Mouse (Mus musculus) heart, embryonic 14.5 days (tissue): ENCODE results near the gene Dok1. TPM values are rescaled to one million over a fixed set of nuclear protein-coding genes. Genes with fewer than 3 reads are reported as not detected.

Experiments
- ATAC-seq: fragments of 200-750 bp; cut with Nextera tagmentation; 2 replicates; pipeline ENCODE4 v1.8.0; 2017; ENCODE audit warnings: low read depth, moderate TSS enrichment; ENCODE audit not compliant: insufficient number of reproducible peaks, insufficient read depth, low FRiP score
- H3K27ac ChIP-seq, 2 experiments: fragments of 200-500 bp in 1 of 2; fragments of 300-500 bp in 1 of 2; sonication (generic) in 1 of 2; replicated peaks in 1 of 2; 2 replicates each; pipeline ENCODE4 v1.5.1; 2012 to 2014; ENCODE audit warnings: low read depth in 2 of 2, low read length in 2 of 2, control low read depth in 1 of 2, mild to moderate bottlenecking in 1 of 2, mixed read lengths in 1 of 2; ENCODE audit not compliant: control insufficient read depth in 1 of 2, insufficient read depth in 1 of 2
- H3K27me3 ChIP-seq: fragments of 300-500 bp; sonication (generic); 2 replicates; pipeline ENCODE4 v1.6.1; 2014; ENCODE audit warnings: mild to moderate bottlenecking, low read length, control low read depth; ENCODE audit not compliant: control insufficient read depth, insufficient read depth
- H3K36me3 ChIP-seq: fragments of 300-500 bp; sonication (generic); 2 replicates; pipeline ENCODE4 v1.6.1; 2014; ENCODE audit warnings: mild to moderate bottlenecking, control low read depth, low read length, mixed read lengths; ENCODE audit not compliant: control insufficient read depth, insufficient read depth
- H3K4me1 ChIP-seq, 2 experiments: fragments of 200-500 bp in 1 of 2; fragments of 300-500 bp in 1 of 2; sonication (generic) in 1 of 2; 2 replicates each; pipeline ENCODE4 v1.6.1; 2012 to 2014; ENCODE audit warnings: low read length in 2 of 2, control low read depth in 1 of 2, mixed read lengths in 1 of 2; ENCODE audit not compliant: control insufficient read depth in 2 of 2, insufficient read depth in 2 of 2
- H3K4me2 ChIP-seq: fragments of 300-500 bp; sonication (generic); 2 replicates; pipeline ENCODE4 v1.6.1; 2014; ENCODE audit warnings: mild to moderate bottlenecking, low read length
- H3K4me3 ChIP-seq, 2 experiments: fragments of 200-500 bp in 1 of 2; fragments of 300-500 bp in 1 of 2; sonication (generic) in 1 of 2; 2 replicates each; pipeline ENCODE4 v1.5.1; 2012 to 2014; ENCODE audit warnings: low read length in 2 of 2, mild to moderate bottlenecking in 2 of 2, control low read depth in 1 of 2, low read depth in 1 of 2, moderate library complexity in 1 of 2; ENCODE audit not compliant: control insufficient read depth in 1 of 2, insufficient read depth in 1 of 2
- H3K9ac ChIP-seq: fragments of 300-500 bp; sonication (generic); 2 replicates; pipeline ENCODE4 v1.6.1; 2014; ENCODE audit warnings: mild to moderate bottlenecking, low read length
- H3K9me3 ChIP-seq: fragments of 300-500 bp; sonication (generic); 2 replicates; pipeline ENCODE4 v1.6.1; 2016; ENCODE audit warnings: low read length, control low read depth; ENCODE audit not compliant: control insufficient read depth
- WGBS: fragments of 180-500 bp; shearing (Covaris S2); extraction: QIAGEN DNeasy Blood & Tissue Kit; methylation state at CpG from one replicate; pipeline ENCODE4 v1.1.7; 2014; 5-methylcytosine and 5-hydroxymethylcytosine counted together
- polyA plus RNA-seq: library from polyadenylated mRNA; unstranded; fragments of >200 nt; fragmentation: Nextera tagmentation; extraction: Ambion mirVana; gene quantifications from 2 replicates; pipeline ENCODE4 v1.2.1, GENCODE M21; 2014

The Dok1 gene
- 4.3 and 6.4 TPM in 2 replicates for polyA plus RNA-seq

DNA sequence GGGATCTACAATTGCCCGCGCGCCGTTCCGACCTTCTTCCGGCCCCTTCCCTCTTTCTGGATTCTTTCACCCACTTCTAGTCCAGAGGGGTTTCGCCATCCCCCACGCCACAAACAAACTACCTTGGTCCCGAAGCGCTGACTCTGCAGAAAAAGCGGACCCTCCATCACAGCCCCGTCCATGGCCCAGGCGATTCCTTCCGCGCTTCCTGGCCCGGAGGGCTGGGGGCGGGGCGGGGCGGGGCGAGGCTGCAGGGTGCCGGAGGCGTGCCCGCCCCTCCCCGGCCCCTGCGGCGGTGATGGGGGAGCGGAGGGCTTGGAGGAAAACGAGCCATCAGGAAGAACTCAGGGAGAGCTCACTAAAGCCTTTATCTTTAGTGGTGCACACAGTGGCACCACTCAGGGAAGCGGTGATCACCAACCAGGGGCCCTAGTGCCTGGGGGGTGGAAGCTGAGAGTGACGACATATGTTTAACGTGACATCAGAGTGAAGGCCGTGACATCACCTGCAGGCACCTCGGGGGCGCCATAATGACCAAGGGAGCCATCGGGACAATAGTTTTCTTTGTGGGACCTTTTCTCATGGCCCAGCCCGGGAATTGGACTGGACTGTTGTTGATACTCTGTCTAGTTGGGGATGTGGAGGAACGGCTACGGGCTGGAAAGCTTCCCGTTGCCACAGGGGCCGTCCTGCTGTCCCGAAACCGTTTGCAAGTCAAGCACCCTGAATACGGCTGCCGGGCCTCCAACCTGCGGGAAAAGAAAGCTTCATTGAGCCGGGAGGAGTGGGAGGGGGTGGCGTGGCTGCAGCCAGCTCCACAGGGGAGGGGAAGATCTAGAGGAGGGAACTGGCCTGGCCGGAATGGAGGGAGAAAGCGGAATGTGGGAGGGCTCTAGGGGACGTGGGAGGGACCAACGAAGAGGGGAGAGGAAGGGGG lies at the start of gene Dok1, which contains the start of gene Loxl3:
Gene Dok1 (minus strand): TSS at position 223 of the 937 bp plus-strand sequence.
Gene Loxl3 (plus strand): TSS at position 925 of the 937 bp plus-strand sequence.
- Histone ChIP-seq H3K4me3 (peak within 1 kb of the TSS; percentile 68 to 75), H3K4me2 (peak within 1 kb of the TSS; percentile 92), H3K9ac (peak within 1 kb of the TSS; percentile 83), H3K27ac (peak within 1 kb of the TSS; percentile 77), H3K36me3 (0 out of 2 replicates have a peak, but pooled peaks cover 4% of the 10 kb centered on the region), H3K4me1 (peaks cover 17 to 18% of the 10 kb centered on the region in 2 experiments), H3K27me3 (peaks cover 20% of the 10 kb centered on the region), H3K9me3 (no peaks in the 10 kb centered on the region)
- under 1% methylated on average over 51 of the region's 51 CpGs for WGBS
- peak; percentile 79 for ATAC-seq

DNA sequence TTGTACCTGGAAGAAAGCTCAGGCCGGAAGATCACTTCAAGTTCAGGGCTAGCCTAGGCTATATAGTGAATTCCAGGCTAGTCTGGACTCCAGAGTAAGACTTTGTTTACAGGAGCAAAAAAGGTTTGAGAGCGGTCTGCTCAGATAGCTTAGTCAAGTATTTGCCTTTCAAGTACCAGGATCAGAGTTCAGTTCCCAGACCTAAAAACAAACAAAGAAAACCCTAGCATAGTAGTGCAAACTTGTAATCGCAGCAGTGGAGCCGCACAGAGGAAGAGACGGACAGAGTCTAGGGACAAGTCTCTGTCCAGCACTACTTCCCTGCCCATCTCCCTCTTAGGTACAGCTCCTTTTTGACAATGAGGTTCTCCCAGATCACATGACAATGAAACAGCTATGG lies 46.9 kb upstream of the Dok1 start:
- no peak for ATAC-seq
- no peak overlapping the region for H3K9ac ChIP-seq
- no peak overlapping the region for H3K4me2 ChIP-seq
- H3K27me3 ChIP-seq: peaks cover 54% of the 10 kb centered on the region
- H3K27ac ChIP-seq: no peak overlapping the region
- peaks cover 4 to 8% of the 10 kb centered on the region in 2 experiments; a peak in 3 of 4 replicates for H3K4me1 ChIP-seq
- 96% methylated on average over 5 of the region's 5 CpGs for WGBS
- H3K4me3 ChIP-seq: no peak overlapping the region
- no peaks in the 10 kb centered on the region for H3K9me3 ChIP-seq
- H3K36me3 ChIP-seq: peaks cover 19% of the 10 kb centered on the region

DNA sequence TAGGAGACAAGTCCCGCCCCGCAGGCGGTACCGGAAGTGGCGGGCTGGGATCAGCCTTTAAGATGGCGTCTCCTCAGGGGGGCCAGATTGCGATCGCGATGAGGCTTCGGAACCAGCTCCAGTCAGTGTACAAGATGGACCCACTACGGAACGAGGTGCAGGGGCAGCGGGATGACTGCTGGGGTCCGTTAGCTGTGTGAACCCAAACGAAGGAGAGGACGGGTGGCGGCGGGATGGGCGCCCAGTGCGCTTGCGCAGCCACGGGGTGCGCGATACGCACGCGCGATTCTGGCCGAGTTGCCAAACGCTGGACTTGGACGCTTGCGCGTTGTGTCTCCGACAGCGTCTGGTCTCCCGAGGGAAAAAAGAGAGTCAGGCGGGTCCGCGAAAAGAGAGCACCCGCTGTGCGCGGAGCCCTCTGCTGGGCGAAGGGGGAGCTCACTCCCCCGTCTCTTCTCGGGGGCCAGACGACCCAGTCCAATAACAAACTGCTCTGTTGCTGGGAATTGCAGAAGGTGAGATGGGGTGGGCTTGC lies 45.1 kb upstream of the Dok1 start:
- H3K27me3 ChIP-seq: peaks cover 54% of the 10 kb centered on the region
- under 1% methylated on average over 46 of the region's 46 CpGs for WGBS

DNA sequence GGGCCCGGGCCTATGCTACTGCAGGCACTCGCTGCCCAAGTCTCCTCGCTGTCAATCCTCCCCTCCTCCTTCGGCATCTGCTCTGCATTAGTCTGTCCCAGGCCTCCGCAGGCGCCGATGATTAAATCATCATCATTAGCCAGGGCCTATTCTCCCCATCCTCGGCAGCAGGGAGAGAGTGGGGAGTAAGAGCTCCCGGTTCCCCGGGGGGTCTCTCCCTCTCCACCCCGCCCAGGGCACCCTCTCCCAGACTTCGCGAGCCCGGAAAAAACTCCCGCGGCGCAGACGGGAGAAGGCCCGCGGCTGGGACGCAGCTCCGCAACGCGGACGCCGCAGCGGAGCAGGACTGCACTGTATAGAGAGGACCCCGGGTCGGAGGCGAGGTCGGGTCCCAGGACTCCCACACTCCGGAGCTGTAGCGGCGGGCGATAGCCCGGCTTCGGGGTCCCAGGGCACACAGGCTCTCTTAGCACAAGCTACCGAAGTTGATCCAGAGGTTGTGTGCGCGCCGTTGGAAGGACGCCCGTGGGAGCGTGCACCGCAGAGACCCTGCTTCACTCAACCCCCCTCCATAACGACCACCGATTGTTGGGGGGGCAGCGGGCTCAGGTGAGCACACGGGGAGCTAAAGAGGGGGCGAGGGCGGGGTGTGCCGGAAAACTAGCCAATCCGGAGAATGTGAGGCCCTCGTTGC lies 44.5 kb upstream of the Dok1 start, which contains the start of gene Pcgf1:
Gene Pcgf1 (plus strand): TSS at position 240 of the 694 bp plus-strand sequence.
- H3K4me2 ChIP-seq: peak within 1 kb of the TSS; percentile 100
- peak; percentile 54 for ATAC-seq
- H3K27me3 ChIP-seq: peaks cover 51% of the 10 kb centered on the region
- under 1% methylated on average over 53 of the region's 54 CpGs for WGBS
- H3K27ac ChIP-seq: peak within 1 kb of the TSS; percentile 71 to 82
- H3K36me3 ChIP-seq: peaks cover 19% of the 10 kb centered on the region
- peak within 1 kb of the TSS; percentile 78 to 91 for H3K4me3 ChIP-seq
- peaks cover 4 to 8% of the 10 kb centered on the region in 2 experiments; a peak in 3 of 4 replicates for H3K4me1 ChIP-seq
- peak within 1 kb of the TSS; percentile 85 for H3K9ac ChIP-seq
- no peaks in the 10 kb centered on the region for H3K9me3 ChIP-seq

More for the DNA sequence above, 45.1 kb upstream of the Dok1 start:
- Histone ChIP-seq H3K4me2 (peak overlapping the region; percentile 100), H3K4me3 (peak overlapping the region; percentile 78 to 91), H3K27ac (peak overlapping the region; percentile 71 to 82), H3K4me1 (peaks cover 4 to 8% of the 10 kb centered on the region in 2 experiments; a peak in 3 of 4 replicates), H3K36me3 (peaks cover 19% of the 10 kb centered on the region), H3K9me3 (no peaks in the 10 kb centered on the region), H3K9ac (peak overlapping the region; percentile 85)
- ATAC-seq: peak; percentile 92

DNA sequence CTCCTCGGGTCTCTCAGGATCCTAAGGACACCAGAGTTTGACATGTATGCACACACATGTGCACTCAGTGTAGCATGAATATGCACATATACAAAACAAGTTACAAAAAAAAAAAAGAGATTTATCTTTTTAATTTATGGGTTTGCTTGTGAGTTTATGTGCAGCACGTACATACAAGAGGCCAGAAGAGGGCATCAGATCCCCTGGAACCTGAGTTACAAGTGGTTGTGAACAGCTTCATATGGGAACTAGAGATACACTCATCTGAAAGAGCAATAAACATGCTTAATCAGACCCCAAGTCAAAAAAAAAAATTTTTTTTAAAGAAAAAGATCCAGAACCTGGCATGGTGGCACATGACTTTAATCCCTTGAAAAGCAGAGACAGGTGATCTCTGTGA lies 41.7 kb upstream of the Dok1 start:
- H3K4me1 ChIP-seq: peaks cover 4 to 18% of the 10 kb centered on the region in 2 experiments; a peak in 3 of 4 replicates
- H3K9me3 ChIP-seq: no peaks in the 10 kb centered on the region
- no peak overlapping the region for H3K27ac ChIP-seq
- peaks cover 71% of the 10 kb centered on the region for H3K27me3 ChIP-seq
- H3K36me3 ChIP-seq: peaks cover 1% of the 10 kb centered on the region; the same call in 1 of the 2 replicates
- H3K4me3 ChIP-seq: no peak overlapping the region
- ATAC-seq: no peak
- H3K9ac ChIP-seq: no peak overlapping the region
- H3K4me2 ChIP-seq: no peak overlapping the region
- WGBS: 11% methylated on average over 2 of the region's 2 CpGs

DNA sequence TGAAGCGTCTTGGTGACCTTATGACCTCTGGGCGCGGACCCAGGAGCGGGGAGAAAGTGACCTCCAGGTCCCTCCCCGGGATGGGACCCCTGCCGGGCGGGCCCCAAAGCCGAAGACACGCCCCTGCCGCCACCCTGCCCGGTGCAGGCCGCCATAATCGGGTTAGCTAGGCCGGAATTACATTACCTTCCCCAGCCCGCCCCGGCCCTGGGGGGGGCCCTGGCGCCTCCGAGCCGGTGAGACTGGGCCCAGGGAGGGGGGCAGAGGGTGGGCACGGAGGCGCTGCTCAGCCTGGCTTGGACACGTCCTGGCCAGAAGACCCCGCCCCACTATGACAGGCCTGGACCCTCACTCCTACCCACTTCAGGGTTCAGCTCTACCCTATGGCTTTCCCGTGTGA lies 37.9 kb upstream of the Dok1 start:
- H3K4me2 ChIP-seq: no peak overlapping the region
- no peak overlapping the region for H3K27ac ChIP-seq
- 1% methylated on average over 20 of the region's 24 CpGs for WGBS
- H3K9ac ChIP-seq: no peak overlapping the region
- no peaks in the 10 kb centered on the region for H3K9me3 ChIP-seq
- H3K36me3 ChIP-seq: no peaks in the 10 kb centered on the region
- peak overlapping the region in 1 of 2 experiments; percentile 11; a peak in 1 of 4 replicates for H3K4me3 ChIP-seq
- 0 out of 2 replicates have a peak, but pooled peaks have one; percentile 37 for ATAC-seq
- H3K27me3 ChIP-seq: peaks cover 98% of the 10 kb centered on the region
- peaks cover 0 to 16% of the 10 kb centered on the region in 2 experiments; a peak in 3 of 4 replicates for H3K4me1 ChIP-seq
